Mouse (Mus musculus) thymus, adult 2 months (tissue): ENCODE measurements at regions not wholly inside any gene's neighbourhood (a gene's known extent, or its start where the extent isn't known, plus 50 kb on each side); places are given as distances from the start of the nearest gene placed in this dataset.

Experiments
- CTCF ChIP-seq: fragments of 200-500 bp; IDR thresholded peaks from 2 replicates; pipeline ENCODE4 v1.5.1; 2012; ENCODE audit warnings: mild to moderate bottlenecking, control low read depth, low read length, moderate library complexity, borderline replicate concordance; ENCODE audit not compliant: control insufficient read depth, poor library complexity, insufficient read depth; ENCODE audit errors: extremely low read depth
- POLR2A ChIP-seq: fragments of 200-500 bp; IDR thresholded peaks from 2 replicates; pipeline ENCODE4 v1.6.1; 2012; ENCODE audit warnings: mild to moderate bottlenecking, low read length, control low read depth, moderate library complexity; ENCODE audit not compliant: control insufficient read depth, poor library complexity, insufficient read depth; ENCODE audit errors: extremely low read depth

DNA sequence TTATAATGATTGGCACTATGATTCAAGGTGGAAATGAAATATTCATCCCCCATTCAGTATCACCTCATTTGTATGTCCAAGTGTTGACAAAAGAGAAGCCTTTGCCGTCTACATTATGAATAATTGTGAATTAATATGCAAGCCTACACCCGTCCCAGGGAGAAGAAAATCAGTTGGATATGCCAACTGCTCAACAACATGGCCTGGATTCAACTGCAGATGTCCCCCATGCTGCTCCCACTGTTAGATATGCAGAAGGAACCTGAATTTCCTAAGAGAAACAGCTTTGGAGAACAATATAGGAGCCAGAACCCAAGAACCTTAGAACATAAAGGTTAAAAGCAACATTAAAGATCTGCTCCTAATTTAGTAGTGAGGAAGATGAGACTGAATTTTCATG lies 211.7 kb upstream of the Il12b start:
- TF ChIP-seq CTCF, result no peak
- no peak for TF ChIP-seq POLR2A
